Mouse (Mus musculus) left cerebral cortex, postnatal 4 days (tissue): Measurements from ENCODE around the gene Npr1. TPM values are rescaled to one million over a fixed set of nuclear protein-coding genes. Genes with fewer than 3 reads are reported as not detected.

Experiments used
- DNase-seq: peaks from one replicate; pipeline ENCODE4 v3.0.0-alpha.2; 2022
- intact Hi-C: fragments of 180-260 bp; cut with DNase I; formaldehyde crosslinking; loops from one replicate; pipeline ENCODE4 v1.15.1; 2025
- total RNA-seq, 2 experiments: library from RNA; stranded (reverse); gene quantifications; 2 replicates each; pipeline ENCODE4 v1.2.3; 2021

Gene Npr1
- total RNA-seq, 2 experiments from 2014 or later, result 3.1 to 3.8 TPM

DNA sequence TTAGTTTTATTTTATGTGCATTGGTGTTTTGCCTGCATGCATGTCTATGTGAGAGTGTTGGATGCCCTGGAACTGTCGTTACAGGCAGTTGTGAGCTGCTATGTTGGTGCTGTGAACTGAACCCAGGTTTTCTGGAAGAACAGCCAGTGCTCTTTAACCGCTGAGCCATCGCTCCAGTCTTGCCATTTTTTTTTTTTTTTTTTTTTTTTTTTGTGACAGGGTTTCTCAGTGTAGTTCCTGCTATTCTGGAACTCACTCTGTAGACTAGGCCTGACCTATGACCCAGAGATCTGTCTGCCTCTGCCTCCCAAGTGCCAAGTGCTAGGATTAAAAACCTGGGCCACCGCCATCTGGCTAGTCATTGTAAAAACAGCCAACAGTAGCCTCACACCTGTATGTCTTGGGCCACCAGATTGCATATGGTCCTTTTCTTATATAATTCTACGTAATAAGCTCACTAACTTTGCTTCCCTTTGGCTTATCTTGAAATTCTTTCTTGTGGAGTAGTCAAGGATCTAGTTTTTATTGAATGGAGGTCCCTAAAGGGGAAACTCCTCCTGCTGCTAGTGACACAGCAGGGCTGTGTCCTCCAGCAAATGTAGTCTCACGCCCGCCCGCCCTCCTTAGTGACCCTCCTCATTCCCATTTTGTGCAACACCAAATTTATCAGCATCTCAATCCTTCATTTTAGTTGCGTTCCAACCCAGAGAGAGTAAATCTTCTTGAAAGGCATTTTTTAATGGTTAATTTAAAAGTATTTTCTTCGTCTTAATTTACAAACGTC is 20.1 kb downstream of the Npr1 start:
- no peak for DNase-seq
- intact Hi-C loops, result no loop called here

DNA sequence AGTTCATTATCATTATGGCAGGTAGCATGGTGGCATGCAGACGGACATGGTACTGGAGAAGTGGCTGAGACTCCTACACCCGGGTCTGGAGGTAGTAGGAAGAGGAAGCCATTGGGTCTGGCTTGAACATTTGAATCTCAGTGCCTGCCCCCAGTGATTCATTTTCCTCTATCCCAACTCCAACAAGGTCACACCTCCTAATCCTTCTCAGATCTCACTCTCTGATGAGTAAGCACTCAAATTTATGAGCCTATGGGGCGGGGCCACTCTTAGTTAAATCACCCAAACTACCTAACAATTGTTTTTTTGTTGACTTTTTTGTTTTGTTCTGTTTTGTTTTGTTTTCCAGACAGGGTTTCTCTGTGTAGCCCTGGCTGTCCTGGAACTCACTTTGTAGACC is 21.7 kb downstream of the Npr1 start:
- no peak for DNase-seq
- intact Hi-C loops, result no loop called here

- intact Hi-C loops, result no loop called here
- DNase-seq, result no peak
Measured at GRCm38 (mm10) chr3:90440756-90441155, 24.9 kb downstream of the Npr1 start.

DNA sequence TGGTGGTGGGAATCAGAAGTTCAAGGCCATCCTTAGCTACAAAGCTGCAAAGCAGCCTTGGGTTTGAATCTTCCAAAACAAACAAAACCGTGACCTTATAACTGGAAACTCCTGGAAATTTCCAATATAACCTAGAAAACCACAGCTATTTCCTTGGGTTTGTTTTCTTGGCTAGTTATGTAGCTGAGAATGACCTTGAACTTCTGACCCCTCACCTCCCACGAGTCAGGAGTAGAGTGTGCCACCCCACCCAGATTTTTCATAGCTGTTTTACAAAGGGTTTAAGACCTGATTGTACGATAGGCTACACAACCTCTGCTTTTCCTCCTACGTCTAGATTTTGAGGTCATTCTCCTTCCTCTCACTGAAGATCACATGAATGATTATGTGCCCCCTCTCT is 28.5 kb downstream of the Npr1 start:
- intact Hi-C loops, result no loop called here
- no peak for DNase-seq

DNA sequence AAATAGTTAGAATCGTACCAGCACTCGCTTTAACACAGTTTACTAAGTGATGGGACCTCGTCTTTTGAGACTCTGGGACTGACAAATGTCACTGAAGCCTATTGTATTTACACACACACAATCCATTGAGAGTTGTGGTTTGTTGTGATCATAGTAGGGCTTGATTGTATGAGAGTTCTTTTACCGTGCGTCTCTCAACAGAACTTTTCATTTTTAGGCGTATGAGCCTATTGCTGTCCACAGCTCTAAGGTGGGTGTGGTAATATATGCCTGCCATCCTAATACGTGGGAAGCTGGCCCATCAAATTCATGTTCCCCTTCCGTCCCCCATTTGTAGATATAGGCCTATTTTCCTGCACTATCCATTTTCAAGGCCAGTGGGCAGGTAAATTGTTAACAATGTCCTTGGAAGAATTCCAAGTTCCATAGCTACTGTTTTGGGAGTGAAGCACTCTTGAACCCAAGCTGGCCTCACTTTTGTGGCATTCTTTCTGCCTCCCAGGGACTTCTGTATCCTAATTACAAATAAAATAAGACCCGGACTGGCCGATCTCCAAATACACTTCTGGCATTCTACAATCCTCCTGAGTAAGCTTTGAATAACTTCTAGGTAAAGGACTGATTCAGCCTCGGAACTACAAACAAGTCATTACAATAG is 31.5 kb downstream of the Npr1 start:
- DNase-seq, result no peak
- intact Hi-C loops, result loop anchor here (5.0 kb wide), 1 partner anchor 43 kb away; the partner anchor contains the start of gene Ilf2

DNA sequence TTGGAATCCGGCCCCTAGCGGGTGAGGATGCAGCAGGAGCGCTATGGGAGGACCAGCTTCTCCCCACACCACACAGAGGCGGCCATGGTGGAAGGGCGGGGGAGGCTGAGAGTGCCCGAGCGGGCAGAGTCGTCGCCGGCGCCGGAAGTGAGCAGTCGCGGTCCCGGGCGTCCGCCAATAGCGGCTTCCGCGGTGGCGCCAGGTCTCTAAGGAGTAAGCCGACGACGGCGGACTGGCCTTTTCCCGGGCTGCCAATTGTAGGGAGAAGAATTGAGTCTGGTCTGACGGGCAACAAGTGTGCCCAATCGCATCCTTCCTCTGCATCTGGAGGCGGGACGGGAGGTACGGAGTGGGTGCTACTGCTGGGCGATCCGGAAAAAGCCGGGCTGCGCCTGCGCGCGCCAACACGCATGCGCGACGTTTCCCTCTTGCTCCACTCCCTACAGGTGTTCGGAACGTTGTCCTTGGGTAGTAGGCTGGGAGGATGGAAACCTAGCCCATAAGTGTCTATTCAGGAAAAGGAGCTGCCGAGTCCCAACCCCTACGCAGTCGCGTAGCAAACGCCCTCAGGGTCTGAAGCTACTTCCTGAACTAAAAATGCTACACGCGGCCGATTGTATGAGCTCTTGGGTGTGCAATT is 32.2 kb downstream of the Npr1 start, which contains the start of gene Ints3:
Ints3 (minus strand) TSS at position 242 of the 640 bp plus-strand sequence.
- DNase-seq, result peak; percentile 99
- intact Hi-C loops, result loop anchor here (5.0 kb wide), 1 partner anchor 44 kb away; the partner anchor contains the start of gene Ilf2

GRCm38 (mm10) chr3:90432811-90433219 is 32.9 kb downstream of the Npr1 start:
- intact Hi-C loops, result loop anchor here (5.0 kb wide), 1 partner anchor 44 kb away; the partner anchor contains the start of gene Ilf2
- DNase-seq, result peak; percentile 48

DNA sequence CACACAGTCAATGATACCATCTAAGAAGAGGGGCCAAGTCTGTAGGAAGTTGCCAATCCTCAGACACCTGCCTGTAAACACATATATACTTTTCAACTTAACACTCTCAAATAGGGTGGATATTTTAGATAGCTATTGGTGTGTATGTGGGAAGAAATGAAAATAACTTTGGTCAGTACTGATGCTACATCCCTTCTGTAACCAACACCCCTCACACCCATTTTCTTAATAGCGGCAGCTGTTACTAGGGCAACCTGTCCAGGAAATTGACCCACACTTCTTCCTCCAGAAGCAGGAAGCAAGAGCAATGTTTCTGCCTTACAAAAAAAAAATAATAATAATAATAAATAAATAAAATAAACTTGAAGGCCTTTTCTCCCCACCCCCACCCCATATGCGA is 33.3 kb downstream of the Npr1 start:
- intact Hi-C loops, result loop anchor here (5.0 kb wide), 1 partner anchor 45 kb away; the partner anchor contains the start of gene Ilf2
- no peak for DNase-seq

DNA sequence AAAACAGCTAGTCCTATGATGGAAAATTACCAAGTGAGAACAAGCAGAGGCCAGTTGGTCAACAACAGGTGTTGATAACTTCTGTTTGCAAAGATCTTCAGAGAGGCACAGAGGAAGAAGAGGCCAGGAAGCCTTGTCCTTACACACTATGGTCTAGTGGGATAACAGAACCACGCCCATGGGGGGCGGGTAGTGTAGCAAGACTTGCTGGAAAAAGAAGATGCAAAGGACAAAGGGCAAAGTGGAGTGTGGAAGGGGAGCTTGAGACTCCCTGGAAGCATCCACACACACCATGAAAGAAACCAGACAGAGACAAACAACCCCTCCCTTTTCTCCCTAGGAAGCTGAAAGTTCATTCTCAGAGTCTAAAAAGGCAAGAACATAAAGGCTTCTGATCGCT is 36.1 kb downstream of the Npr1 start:
- no peak for DNase-seq
- intact Hi-C loops, result loop anchor here (5.0 kb wide), 1 partner anchor 38 kb away; the partner anchor contains the start of gene Npr1

- DNase-seq, result no peak
- intact Hi-C loops, result loop anchor here (5.0 kb wide), 1 partner anchor 39 kb away; the partner anchor contains the start of gene Npr1
Measured at GRCm38 (mm10) chr3:90428186-90428585, 37.5 kb downstream of the Npr1 start.

DNA sequence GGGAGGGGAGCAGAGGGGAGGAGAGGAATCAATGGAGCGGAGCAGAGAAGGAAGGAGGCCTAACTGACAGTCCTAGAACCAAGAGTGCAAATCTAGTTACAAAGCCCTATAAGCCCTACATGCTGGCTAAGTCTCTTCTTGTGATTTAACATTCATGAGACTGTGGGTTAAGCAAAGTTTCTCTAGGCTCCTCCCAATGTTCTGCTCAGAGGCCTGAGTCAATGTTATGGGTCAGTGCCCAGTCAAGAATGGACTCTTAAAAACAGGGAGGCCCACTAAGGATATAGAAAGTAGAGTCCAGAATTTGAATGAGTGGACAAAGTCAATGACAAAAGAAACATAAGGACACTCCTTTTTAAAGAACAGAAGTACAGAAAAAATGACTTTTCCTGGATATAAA is 38.1 kb downstream of the Npr1 start:
- intact Hi-C loops, result loop anchor here (5.0 kb wide), 1 partner anchor 40 kb away; the partner anchor contains the start of gene Npr1
- no peak for DNase-seq

DNA sequence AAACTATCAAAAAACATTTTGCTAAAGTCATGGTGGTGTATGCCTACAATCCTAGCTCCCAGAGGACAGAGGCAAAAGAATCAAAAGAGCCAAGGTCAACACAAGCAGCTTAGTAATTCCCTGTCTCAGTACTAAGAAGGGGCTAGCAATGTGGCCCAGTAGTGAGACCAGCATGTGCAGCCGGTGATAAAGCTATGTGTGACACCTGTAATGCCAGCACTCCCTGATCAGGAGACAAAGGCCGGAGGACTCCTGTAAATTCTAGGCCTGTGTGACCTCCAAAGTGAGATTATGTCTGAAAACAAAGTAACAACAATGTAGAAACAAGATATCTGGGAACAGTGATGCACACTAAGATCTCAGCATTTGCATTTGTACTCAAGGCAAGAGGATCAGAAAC is 40.2 kb downstream of the Npr1 start:
- intact Hi-C loops, result loop anchor here (5.0 kb wide), 1 partner anchor 42 kb away; the partner anchor contains the start of gene Npr1
- DNase-seq, result no peak

DNA sequence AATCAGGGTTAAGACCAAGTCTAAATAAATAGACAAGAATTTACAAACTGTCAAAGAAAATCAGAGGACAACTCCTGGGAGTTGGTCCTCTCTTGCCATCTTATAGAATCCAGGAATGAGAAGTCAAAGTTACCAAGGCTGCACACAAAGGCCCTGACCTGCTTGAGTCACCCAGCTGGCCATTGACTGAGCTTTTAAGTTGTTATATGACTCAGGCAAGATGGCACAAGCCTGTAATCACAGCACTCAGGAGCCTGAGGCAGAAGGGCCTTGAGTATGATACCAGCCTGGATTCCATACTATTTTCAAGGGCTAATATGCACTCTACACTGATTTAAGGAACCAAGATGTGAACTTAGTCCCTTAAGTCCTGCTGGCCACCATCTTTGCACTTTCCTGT is 42.1 kb downstream of the Npr1 start:
- intact Hi-C loops, result no loop called here
- DNase-seq, result no peak

DNA sequence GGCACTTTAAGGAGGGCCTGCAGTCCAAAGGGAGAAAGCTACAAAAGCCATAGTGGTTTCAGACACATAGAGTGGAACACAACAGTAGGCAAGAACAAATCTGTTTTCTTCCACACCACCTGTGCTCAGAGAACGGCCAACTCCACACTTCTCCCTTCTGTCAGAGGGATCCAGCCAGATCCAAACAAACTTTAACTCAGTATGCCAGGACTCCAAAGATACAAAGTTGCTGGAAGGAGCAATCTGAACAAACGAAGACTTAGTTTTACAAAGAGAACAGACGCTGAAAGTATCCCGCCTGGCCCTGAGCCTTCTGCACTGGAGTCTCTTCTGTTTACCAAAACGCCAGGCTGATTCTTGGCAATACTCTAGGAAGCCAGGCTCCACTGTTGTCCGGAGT is 45.0 kb downstream of the Npr1 start:
- intact Hi-C loops, result no loop called here
- DNase-seq, result no peak

GRCm38 (mm10) chr3:90413011-90413396 is 52.7 kb downstream of the Npr1 start:
- DNase-seq, result no peak
- intact Hi-C loops, result loop anchor here (5.0 kb wide), 1 partner anchor 54 kb away; the partner anchor contains the start of gene Npr1

GRCm38 (mm10) chr3:90412312-90413010 is 53.2 kb downstream of the Npr1 start:
- intact Hi-C loops, result loop anchor here (5.0 kb wide), 1 partner anchor 55 kb away; the partner anchor contains the start of gene Npr1
- DNase-seq, result peak; percentile 69

- DNase-seq, result no peak
- intact Hi-C loops, result no loop called here
Measured at GRCm38 (mm10) chr3:90408721-90409120, 56.9 kb downstream of the Npr1 start.

- intact Hi-C loops, result no loop called here
- no peak for DNase-seq
Measured at GRCm38 (mm10) chr3:90406414-90406813, 59.3 kb downstream of the Npr1 start.

GRCm38 (mm10) chr3:90404609-90405008 is 61.1 kb downstream of the Npr1 start:
- no peak for DNase-seq
- intact Hi-C loops, result no loop called here

- intact Hi-C loops, result no loop called here
- no peak for DNase-seq
Measured at GRCm38 (mm10) chr3:90404121-90404520, 61.5 kb downstream of the Npr1 start.
